Mouse (Mus musculus) cortical plate, adult 2 months (tissue): ENCODE measurements at regions not wholly inside any gene's neighbourhood (a gene's known extent, or its start where the extent isn't known, plus 50 kb on each side); places are given as distances from the start of the nearest gene placed in this dataset.

Experiments used
- CTCF ChIP-seq: fragments of 200-500 bp; IDR thresholded peaks from 2 replicates; pipeline ENCODE4 v1.5.1; 2011; ENCODE audit warnings: mild to moderate bottlenecking, control low read depth, low read length; ENCODE audit not compliant: insufficient read depth; ENCODE audit errors: extremely low read depth
- POLR2A ChIP-seq: fragments of 200-500 bp; IDR thresholded peaks from 2 replicates; pipeline ENCODE4 v1.6.1; 2011; ENCODE audit warnings: mild to moderate bottlenecking, low read length, control low read depth; ENCODE audit not compliant: insufficient read depth; ENCODE audit errors: extremely low read depth

DNA sequence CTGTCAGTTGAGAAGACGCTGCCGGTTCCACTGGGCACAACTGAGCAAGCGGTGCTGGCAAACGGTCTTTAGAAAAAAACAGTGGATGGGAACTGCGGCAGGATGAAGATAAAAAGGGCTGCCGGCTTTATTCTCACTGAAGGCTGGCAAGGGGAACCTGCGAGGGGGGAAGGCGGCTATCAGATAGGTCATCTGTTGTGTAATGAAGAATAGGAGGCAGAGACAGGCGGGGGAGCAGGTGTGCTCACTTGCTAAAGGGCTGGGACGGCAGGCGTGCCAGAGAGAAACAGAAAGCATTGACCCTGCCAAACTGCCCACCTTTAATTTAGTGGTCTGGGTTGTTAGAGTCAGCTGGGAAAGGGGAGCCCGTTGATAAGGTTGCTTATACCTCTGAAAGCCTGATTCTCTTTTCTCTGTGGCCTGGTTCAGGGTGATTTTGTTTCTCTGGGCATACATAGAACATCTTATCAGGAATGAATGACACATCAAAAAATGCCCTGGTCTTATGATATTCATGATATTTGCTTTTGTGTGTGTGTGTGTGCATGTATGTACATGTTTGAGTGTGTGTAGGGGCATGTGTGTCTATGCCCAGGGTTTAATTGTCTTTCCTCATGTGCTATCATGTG is 93.7 kb upstream of the Mki67 start:
- TF ChIP-seq CTCF (no peak), POLR2A (no peak)
